Mouse (Mus musculus): Measurements from ENCODE around the gene Dzip1. TPM values are rescaled to one million over a fixed set of nuclear protein-coding genes. Genes with fewer than 3 reads are reported as not detected.

Gene Dzip1
- polyA plus RNA-seq, 1 experiment from 2014 or later = 40.9 TPM

DNA sequence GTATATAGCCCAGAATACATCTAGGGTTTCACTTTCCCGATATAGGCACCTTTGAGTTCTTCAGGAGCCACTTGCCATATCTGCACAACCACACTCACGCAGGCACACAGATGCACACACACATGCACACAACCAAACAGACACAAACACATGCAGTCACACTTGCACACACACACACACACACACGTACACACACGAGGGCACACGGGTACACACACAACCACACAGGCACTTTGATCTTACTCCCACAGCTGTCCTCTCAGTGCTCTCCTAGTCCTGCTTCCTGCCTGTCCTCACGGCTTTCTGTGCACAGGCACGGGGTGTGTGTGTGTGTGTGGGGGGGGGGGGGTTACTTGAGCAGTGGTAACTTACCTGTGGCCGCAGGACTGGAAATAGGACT, 7.7 kb upstream of the Dzip1 start:
- H3K4me3 ChIP-seq (ENCODE audit: low read depth, low read length) = no peak overlapping the region
- no peak overlapping the region for H3K27ac ChIP-seq (replicated peaks; ENCODE audit: low read depth, low read length)
- 58% methylated on average over 7 of the region's 8 CpGs for WGBS
- H3K27me3 ChIP-seq (ENCODE audit: control insufficient read depth, insufficient read depth, low read length) = no peaks in the 10 kb centered on the region
- no peaks in the 10 kb centered on the region for H3K4me1 ChIP-seq (ENCODE audit: control insufficient read depth, insufficient read depth, low read length)
- ATAC-seq (replicated peaks; ENCODE audit: insufficient number of reproducible peaks, low FRiP score, low TSS enrichment, low read depth) (no peak), DNase-seq (ENCODE audit: low spot score) (no peak)
- no peak overlapping the region for H3K4me2 ChIP-seq (ENCODE audit: low read depth, low read length)
- no peaks in the 10 kb centered on the region for H3K9me3 ChIP-seq (replicated peaks; ENCODE audit: control insufficient read depth, low read length)
- no peaks in the 10 kb centered on the region for H3K36me3 ChIP-seq (replicated peaks; ENCODE audit: control insufficient read depth, insufficient read depth, low read depth, low read length)
- no peak overlapping the region for H3K9ac ChIP-seq (replicated peaks; ENCODE audit: low read length)

DNA sequence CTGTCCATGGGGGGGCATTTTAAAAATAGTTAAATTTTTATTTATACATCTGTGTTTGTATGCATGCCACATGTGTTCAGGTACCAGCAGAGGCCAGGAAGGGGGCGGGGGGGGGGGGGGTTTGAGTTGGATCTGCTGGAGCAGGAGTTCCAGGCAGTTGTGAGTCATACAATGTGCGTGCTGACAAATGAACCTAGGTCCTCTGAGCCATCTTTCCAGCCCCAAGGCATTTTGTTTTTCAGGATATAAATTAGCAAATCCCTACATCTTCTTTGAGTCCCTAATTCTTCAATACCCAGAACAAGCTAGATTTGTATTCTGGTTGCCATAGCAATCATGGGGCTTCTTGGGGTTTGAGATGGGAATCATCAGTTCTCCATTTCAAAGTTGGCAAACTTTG, 5.9 kb upstream of the Dzip1 start:
- no peak for DNase-seq (ENCODE audit: low spot score)
- 83% methylated on average over 2 of the region's 2 CpGs for WGBS
- no peaks in the 10 kb centered on the region for H3K36me3 ChIP-seq (replicated peaks; ENCODE audit: control insufficient read depth, insufficient read depth, low read depth, low read length)
- no peak for ATAC-seq (replicated peaks; ENCODE audit: insufficient number of reproducible peaks, low FRiP score, low TSS enrichment, low read depth)
- no peak overlapping the region for H3K4me2 ChIP-seq (ENCODE audit: low read depth, low read length)
- H3K27me3 ChIP-seq (ENCODE audit: control insufficient read depth, insufficient read depth, low read length) = no peaks in the 10 kb centered on the region
- H3K9ac ChIP-seq (replicated peaks; ENCODE audit: low read length) = no peak overlapping the region
- no peaks in the 10 kb centered on the region for H3K9me3 ChIP-seq (replicated peaks; ENCODE audit: control insufficient read depth, low read length)
- no peak overlapping the region for H3K27ac ChIP-seq (replicated peaks; ENCODE audit: low read depth, low read length)
- no peaks in the 10 kb centered on the region for H3K4me1 ChIP-seq (ENCODE audit: control insufficient read depth, insufficient read depth, low read length)
- H3K4me3 ChIP-seq (ENCODE audit: low read depth, low read length) = no peak overlapping the region

DNA sequence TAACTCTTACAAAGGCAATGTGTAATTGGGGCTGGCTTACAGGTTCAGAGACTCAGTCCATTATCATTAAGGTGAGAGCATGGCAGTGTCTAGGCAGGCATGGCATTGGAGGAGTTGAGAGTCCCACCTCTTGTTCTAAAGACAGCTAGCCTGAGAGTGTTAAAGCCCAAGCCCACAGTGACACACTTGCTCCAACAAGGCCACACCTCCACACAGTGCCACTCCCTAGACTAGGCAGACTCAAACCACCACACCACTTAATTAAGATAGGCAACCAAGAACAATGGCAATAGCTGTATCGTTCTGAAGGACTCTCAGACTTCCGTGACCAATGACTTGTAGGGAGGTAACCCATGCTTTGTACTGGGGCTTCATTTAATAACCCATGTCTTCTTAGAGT, 5.5 kb upstream of the Dzip1 start:
- Histone ChIP-seq H3K4me3 (ENCODE audit: low read depth, low read length) (no peak overlapping the region), H3K4me1 (ENCODE audit: control insufficient read depth, insufficient read depth, low read length) (no peaks in the 10 kb centered on the region), H3K27ac (replicated peaks; ENCODE audit: low read depth, low read length) (no peak overlapping the region), H3K36me3 (replicated peaks; ENCODE audit: control insufficient read depth, insufficient read depth, low read depth, low read length) (no peaks in the 10 kb centered on the region), H3K4me2 (ENCODE audit: low read depth, low read length) (no peak overlapping the region), H3K27me3 (ENCODE audit: control insufficient read depth, insufficient read depth, low read length) (no peaks in the 10 kb centered on the region), H3K9ac (replicated peaks; ENCODE audit: low read length) (no peak overlapping the region), H3K9me3 (replicated peaks; ENCODE audit: control insufficient read depth, low read length) (no peaks in the 10 kb centered on the region)
- 87% methylated on average over 2 of the region's 2 CpGs for WGBS
- DNase-seq (ENCODE audit: low spot score) = no peak
- ATAC-seq (replicated peaks; ENCODE audit: insufficient number of reproducible peaks, low FRiP score, low TSS enrichment, low read depth) = no peak

DNA sequence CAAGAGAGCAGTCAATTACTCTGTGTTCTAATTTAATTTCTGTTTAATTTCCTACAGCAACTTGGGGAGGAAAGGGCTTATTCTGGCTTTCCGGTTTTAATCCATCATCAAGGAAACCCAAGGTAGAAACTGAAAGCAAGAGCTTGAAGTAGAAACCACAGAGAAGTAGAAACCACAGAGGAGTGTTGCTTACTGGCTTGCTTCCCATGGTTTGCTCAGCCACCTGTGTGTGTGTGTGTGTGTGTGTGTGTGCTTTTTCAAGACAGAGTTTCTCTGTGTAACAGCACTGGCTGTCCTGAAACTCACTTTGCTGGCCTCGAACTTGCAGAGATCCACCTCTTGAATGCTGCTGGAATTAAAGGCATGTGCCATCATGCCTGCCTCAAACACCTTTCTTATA, 4.5 kb upstream of the Dzip1 start:
- no peaks in the 10 kb centered on the region for H3K9me3 ChIP-seq (replicated peaks; ENCODE audit: control insufficient read depth, low read length)
- ATAC-seq (replicated peaks; ENCODE audit: insufficient number of reproducible peaks, low FRiP score, low TSS enrichment, low read depth) (no peak), DNase-seq (ENCODE audit: low spot score) (no peak)
- no peak overlapping the region for H3K9ac ChIP-seq (replicated peaks; ENCODE audit: low read length)
- H3K36me3 ChIP-seq (replicated peaks; ENCODE audit: control insufficient read depth, insufficient read depth, low read depth, low read length) = no peaks in the 10 kb centered on the region
- H3K27me3 ChIP-seq (ENCODE audit: control insufficient read depth, insufficient read depth, low read length) = no peaks in the 10 kb centered on the region
- no peak overlapping the region for H3K27ac ChIP-seq (replicated peaks; ENCODE audit: low read depth, low read length)
- no peak overlapping the region for H3K4me3 ChIP-seq (ENCODE audit: low read depth, low read length)
- WGBS = 81% methylated on average over 2 of the region's 2 CpGs
- no peaks in the 10 kb centered on the region for H3K4me1 ChIP-seq (ENCODE audit: control insufficient read depth, insufficient read depth, low read length)
- no peak overlapping the region for H3K4me2 ChIP-seq (ENCODE audit: low read depth, low read length)

DNA sequence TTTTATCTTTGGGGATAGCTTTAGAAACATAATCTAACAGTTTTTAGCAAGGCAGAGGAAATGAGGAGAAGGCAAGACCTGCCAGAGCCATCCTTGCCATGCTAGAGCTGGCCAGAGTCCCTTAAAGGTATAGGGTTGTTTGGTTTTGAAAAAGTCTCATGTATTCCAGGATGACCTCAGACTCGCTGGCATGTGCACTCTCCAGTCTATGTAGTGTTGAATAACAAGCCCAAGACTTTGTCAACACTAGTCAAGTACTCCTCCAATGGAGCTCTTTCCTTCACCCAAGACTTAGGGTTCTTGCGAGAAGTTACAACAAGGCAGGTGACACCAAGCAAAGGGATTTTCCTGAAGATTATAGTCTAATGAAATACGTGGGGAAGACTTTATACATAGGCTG, 3.3 kb upstream of the Dzip1 start:
- Histone ChIP-seq H3K9ac (replicated peaks; ENCODE audit: low read length) (no peak overlapping the region), H3K9me3 (replicated peaks; ENCODE audit: control insufficient read depth, low read length) (no peaks in the 10 kb centered on the region), H3K27me3 (ENCODE audit: control insufficient read depth, insufficient read depth, low read length) (no peaks in the 10 kb centered on the region), H3K4me2 (ENCODE audit: low read depth, low read length) (no peak overlapping the region), H3K4me1 (ENCODE audit: control insufficient read depth, insufficient read depth, low read length) (no peaks in the 10 kb centered on the region), H3K27ac (replicated peaks; ENCODE audit: low read depth, low read length) (no peak overlapping the region), H3K4me3 (ENCODE audit: low read depth, low read length) (no peak overlapping the region), H3K36me3 (replicated peaks; ENCODE audit: control insufficient read depth, insufficient read depth, low read depth, low read length) (no peaks in the 10 kb centered on the region)
- no peak for ATAC-seq (replicated peaks; ENCODE audit: insufficient number of reproducible peaks, low FRiP score, low TSS enrichment, low read depth)
- WGBS = 87% methylated on average over 3 of the region's 3 CpGs
- DNase-seq (ENCODE audit: low spot score) = no peak

- ATAC-seq (replicated peaks; ENCODE audit: insufficient number of reproducible peaks, low FRiP score, low TSS enrichment, low read depth) = peak; percentile 41; the same call in 1 of the 2 replicates
- H3K27ac ChIP-seq (replicated peaks; ENCODE audit: low read depth, low read length) = no peak overlapping the region
These were observed 2.5 kb downstream of the Dzip1 start for GRCm38 (mm10) chr14:118922667-118923184.

GRCm38 (mm10) chr14:118922251-118922650, 3.0 kb downstream of the Dzip1 start:
- WGBS = 23% methylated on average over 22 of the region's 22 CpGs
- ATAC-seq (replicated peaks; ENCODE audit: insufficient number of reproducible peaks, low FRiP score, low TSS enrichment, low read depth) (no peak), DNase-seq (ENCODE audit: low spot score) (no peak)
- peak overlapping the region; percentile 48 for H3K9ac ChIP-seq (replicated peaks; ENCODE audit: low read length)
- peak overlapping the region; percentile 59 for H3K4me3 ChIP-seq (ENCODE audit: low read depth, low read length)
- peaks cover 6% of the 10 kb centered on the region for H3K4me1 ChIP-seq (ENCODE audit: control insufficient read depth, insufficient read depth, low read length)
- H3K27ac ChIP-seq (replicated peaks; ENCODE audit: low read depth, low read length) = no peak overlapping the region
- H3K4me2 ChIP-seq (ENCODE audit: low read depth, low read length) = peak overlapping the region; percentile 91
- no peaks in the 10 kb centered on the region for H3K27me3 ChIP-seq (ENCODE audit: control insufficient read depth, insufficient read depth, low read length)
- H3K36me3 ChIP-seq (replicated peaks; ENCODE audit: control insufficient read depth, insufficient read depth, low read depth, low read length) = no peaks in the 10 kb centered on the region; the same call in 1 of the 2 replicates
- no peaks in the 10 kb centered on the region for H3K9me3 ChIP-seq (replicated peaks; ENCODE audit: control insufficient read depth, low read length)

More at GRCm38 (mm10) chr14:118922667-118923184, 2.5 kb downstream of the Dzip1 start:
- peak overlapping the region; percentile 48 for H3K9ac ChIP-seq (replicated peaks; ENCODE audit: low read length)
- H3K27me3 ChIP-seq (ENCODE audit: control insufficient read depth, insufficient read depth, low read length) = no peaks in the 10 kb centered on the region
- no peaks in the 10 kb centered on the region; the same call in 1 of the 2 replicates for H3K36me3 ChIP-seq (replicated peaks; ENCODE audit: control insufficient read depth, insufficient read depth, low read depth, low read length)
- under 1% methylated on average over 47 of the region's 47 CpGs for WGBS
- peak overlapping the region; percentile 59 for H3K4me3 ChIP-seq (ENCODE audit: low read depth, low read length)
- peak overlapping the region; percentile 91 for H3K4me2 ChIP-seq (ENCODE audit: low read depth, low read length)
- peaks cover 6% of the 10 kb centered on the region for H3K4me1 ChIP-seq (ENCODE audit: control insufficient read depth, insufficient read depth, low read length)
- DNase-seq (ENCODE audit: low spot score) = peak; percentile 63
- no peaks in the 10 kb centered on the region for H3K9me3 ChIP-seq (replicated peaks; ENCODE audit: control insufficient read depth, low read length)

GRCm38 (mm10) chr14:118920654-118921053, 4.6 kb downstream of the Dzip1 start:
- no peaks in the 10 kb centered on the region for H3K9me3 ChIP-seq (replicated peaks; ENCODE audit: control insufficient read depth, low read length)
- no peak overlapping the region for H3K27ac ChIP-seq (replicated peaks; ENCODE audit: low read depth, low read length)
- H3K4me1 ChIP-seq (ENCODE audit: control insufficient read depth, insufficient read depth, low read length) = peaks cover 6% of the 10 kb centered on the region
- H3K36me3 ChIP-seq (replicated peaks; ENCODE audit: control insufficient read depth, insufficient read depth, low read depth, low read length) = no peaks in the 10 kb centered on the region; the same call in 1 of the 2 replicates
- 60% methylated on average over 7 of the region's 7 CpGs for WGBS
- H3K4me2 ChIP-seq (ENCODE audit: low read depth, low read length) = no peak overlapping the region
- DNase-seq (ENCODE audit: low spot score) (no peak), ATAC-seq (replicated peaks; ENCODE audit: insufficient number of reproducible peaks, low FRiP score, low TSS enrichment, low read depth) (no peak)
- no peak overlapping the region for H3K9ac ChIP-seq (replicated peaks; ENCODE audit: low read length)
- no peaks in the 10 kb centered on the region for H3K27me3 ChIP-seq (ENCODE audit: control insufficient read depth, insufficient read depth, low read length)
- H3K4me3 ChIP-seq (ENCODE audit: low read depth, low read length) = no peak overlapping the region
